Mouse (Mus musculus) adrenal gland (tissue): ENCODE data around the gene Dctn1.

Experiments
- intact Hi-C: fragments of 180-260 bp; cut with DNase I; formaldehyde crosslinking; loops from one replicate; pipeline ENCODE4 v1.15.1; 2025

Gene Dctn1

DNA sequence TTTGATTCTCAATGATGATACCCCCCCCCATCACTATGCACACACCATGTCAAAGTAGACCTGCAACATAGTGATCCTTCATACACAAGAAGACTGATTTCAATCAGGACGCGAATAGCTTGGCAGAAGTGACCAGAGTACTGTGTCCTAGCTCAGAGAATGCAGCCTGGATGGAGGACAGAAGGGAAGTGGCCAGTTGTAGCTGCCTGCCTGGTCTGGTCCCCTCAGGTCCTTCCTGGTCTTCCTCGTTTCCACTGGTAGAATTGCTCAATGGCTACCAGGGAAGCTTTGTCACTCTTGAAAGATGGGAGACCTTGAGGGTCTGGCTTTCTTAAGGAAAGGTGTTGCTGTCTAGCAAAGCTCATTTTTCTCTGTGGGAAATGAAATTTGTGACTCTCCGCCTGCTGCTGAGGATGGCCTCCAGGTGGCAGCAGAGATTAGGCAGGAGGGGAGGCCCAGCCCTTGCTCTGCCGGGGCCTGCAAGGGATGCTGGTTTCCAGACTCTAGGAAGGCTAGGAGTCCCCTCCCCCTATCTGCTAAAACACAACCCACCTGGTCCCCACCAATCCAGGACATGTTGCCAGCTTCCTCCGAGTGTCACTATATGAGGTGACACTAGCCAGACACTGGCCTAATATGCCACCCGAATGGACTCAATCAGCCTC is 49.4 kb downstream of the Dctn1 start:
- intact Hi-C loops = loop anchor here (1.0 kb wide), 1 partner anchor 64 kb away; no protein-coding TSS in a partner anchor

DNA sequence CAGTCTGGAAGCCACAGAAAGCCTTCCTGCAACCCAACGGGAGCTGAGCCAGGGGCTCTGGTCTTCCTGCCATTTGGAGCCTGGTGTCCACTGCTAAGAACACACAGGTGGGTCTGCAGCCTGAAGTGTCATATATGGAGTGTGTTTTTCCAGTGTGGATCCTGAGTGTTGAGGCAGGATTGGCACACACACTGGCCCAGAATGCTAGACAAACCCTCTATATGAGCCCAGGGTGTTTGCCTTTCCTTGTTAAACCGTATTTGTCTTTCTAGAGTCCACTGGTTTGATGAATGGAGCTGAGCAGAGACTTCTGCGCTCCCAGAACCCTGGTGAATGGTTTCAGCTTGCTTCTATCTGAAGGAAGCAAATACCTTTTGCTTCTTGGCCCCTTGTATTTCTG is 54.1 kb downstream of the Dctn1 start, which contains the start of gene Slc4a5:
Slc4a5 (plus strand) TSS at position 15 of the 400 bp plus-strand sequence.
- intact Hi-C loops = loop anchor here (5.0 kb wide), 1 partner anchor 47 kb away; no protein-coding TSS in a partner anchor

DNA sequence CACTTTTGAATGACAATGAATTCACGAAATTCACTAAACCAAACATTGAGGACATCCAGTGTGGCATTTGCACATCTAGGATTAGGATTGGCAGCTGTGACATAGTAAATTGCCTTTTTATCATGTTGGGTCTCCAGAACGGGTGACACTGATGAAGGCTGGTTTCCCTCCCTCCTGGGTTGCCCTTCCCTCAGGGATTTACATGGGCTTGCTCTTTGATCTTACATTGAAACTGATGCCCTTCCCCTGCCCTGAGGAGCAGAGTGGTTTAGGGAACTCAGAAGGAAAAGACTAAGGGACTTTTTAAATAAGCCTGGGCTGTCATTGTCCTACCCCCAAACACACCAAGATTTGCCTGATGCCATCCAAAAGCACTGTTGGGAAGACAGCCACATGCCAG is 65.8 kb downstream of the Dctn1 start:
- intact Hi-C loops = no loop called here

DNA sequence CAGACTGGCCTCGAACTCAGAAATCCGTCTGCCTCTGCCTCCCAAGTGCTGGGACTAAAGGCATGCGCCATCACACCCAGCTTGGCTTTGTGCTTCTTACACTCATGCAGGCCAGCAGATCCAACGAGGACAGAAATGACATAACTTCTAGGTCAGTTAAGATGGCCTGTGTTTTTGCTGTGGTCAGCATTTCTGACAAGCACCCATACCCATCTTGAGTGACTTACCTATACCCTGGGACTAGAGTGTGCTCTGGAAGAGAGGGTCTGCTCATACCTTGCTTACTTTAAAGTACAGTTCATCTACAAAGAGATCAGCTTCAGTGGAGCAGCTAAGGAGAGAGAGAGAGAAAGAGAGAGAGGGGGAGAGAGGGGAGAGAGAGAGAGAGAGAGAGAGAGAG is 67.6 kb downstream of the Dctn1 start:
- intact Hi-C loops = no loop called here

DNA sequence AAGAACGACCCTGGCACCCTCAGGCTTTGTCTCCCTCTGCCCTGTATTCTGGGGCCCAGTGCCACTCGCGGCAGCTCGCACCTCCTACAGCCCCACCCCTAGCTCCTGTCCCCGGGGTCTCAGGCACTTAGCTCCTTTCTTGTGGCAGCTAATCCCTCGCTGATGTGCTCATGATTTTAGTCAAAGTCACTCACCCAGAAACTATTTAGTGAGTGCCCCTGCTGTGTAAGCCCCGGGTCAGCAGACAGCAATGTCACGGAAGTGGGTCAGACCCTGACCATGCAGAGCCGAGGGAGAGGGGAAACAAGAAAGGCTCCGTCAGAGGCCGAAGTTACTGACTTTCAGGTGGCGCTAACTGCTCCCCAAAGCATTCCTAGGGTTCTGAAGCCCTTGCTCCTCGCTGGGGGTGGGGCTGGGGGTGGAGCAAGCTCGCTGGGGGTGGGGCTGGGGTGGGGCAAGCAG is 68.6 kb downstream of the Dctn1 start:
- intact Hi-C loops = no loop called here

DNA sequence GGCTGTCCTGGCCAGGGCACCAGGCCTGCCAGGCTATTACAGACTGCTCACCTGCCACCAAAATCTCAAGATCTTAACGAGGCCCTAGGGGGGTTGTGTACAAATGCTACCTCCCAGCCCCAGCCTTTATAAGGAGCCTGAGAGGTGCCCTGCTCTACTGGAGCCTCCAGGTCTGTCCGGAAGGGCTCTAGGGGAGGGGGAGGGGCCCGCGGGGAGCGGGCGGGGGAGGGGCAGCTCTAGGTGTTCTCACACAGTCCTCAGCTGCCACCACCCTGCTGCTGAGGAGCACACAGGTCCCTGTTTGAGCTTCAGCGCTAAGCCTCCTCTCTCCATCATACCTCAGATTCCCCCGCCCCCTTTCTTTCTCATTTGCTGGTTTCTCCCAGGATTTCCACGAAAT is 71.4 kb downstream of the Dctn1 start:
- intact Hi-C loops = no loop called here

DNA sequence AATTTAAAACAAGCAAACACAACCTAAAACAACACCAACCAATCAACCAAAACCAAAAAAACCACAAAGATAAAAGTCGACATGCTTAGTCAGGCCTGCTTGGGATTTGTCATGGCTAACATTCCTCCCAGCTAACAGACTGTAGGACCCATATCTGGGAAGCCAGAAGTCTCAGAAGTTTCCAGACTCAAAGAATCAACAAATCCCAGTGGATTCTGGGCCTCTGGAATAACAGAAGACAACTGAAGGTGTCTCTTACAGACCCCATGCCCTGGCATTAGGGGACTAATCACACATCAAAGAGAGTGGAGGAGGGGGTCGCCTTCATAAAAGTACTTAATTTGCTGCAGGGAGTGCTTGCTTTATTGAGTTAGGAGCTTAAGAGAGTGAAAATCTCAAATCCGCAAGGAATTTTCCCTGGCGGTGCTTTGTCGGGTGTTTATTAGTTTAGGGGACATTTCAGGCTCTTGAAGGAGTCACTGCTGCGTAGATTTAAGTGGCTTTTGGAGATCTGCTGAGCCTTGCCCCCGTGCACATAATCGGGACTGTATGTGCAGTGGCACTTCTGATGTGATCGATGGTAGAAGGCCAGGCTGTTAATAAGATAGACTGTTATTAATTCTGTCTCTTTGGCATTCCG is 78.8 kb downstream of the Dctn1 start:
- intact Hi-C loops = no loop called here

DNA sequence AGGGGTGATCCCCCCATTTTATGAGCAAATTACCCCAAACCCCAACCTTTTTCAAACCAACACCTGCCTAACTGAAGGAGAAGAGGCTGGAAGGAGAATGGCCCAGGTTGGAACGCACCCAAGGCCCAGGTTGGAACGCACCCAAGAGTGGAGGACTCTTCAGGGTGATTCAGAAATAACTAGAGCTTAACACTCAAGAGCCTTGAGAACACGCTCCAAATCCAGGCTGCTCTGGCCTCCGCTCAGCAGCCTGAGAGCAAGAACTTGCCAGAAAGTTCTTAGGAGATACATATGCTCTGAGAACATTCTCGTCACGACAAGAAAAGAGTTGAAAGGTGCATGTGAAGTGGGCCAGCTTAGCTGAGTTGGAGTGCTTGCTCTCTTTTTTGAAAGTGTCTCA is 79.4 kb downstream of the Dctn1 start:
- intact Hi-C loops = no loop called here

DNA sequence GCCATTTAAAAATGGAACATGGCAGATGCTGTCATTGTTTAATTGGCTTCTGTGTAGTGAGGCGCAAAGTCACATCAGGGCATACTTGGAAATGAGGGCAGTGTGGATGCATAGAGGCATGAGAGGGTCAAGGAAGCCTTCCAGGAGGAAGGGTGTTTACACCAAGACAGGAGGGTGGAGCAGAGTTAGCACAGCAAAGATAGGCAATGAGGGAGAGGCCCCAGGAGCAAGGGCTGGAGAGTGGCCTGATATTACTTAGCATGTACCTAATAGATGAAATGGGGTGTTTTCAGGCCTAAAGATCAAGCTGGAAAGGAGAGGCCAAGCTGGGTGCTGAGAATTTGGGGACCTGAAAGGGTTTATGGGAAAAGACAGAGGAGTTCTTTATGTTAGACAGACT is 80.3 kb downstream of the Dctn1 start:
- intact Hi-C loops = no loop called here

DNA sequence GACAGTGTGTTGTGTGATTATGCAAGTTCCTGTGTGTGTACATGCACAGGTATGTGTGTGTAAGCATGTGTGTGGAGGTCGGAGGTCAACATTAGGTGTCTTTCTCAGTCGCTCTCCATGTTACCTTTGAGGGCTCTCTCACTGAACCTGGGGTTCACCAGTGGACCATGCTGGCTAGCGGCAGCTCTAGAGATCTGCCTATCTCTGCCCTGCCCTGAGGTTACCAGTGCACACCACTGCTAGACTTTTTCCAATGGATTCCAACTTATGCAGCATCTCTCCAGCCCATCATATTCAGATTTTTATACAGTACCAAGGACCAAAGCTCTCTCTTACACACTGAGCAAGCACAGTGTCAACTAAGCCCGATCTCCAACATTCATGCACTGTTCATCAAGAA is 81.0 kb downstream of the Dctn1 start:
- intact Hi-C loops = no loop called here

DNA sequence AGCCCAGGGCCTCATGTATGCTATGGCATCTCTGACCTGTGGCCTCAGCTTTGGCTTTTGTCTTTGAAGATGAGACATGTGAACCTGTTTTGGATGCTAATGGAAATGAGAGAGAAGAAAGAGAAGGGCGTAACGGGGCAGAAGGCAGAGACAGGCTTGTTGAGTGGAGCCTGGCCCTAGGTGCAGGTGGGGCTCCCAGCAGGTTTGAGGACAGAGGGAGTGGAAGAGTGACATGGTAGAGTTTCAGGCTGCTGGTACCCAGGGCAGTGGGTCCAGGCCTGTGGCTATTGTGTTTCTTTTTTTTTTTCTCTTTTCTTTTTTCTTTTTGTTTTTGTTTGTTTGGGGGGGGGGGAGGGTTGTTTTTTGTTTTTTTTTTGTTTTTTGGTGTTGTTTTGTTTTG is 81.4 kb downstream of the Dctn1 start:
- intact Hi-C loops = no loop called here
